Mouse (Mus musculus) heart, postnatal 36 days (tissue): ENCODE measurements around the gene Gm20924. TPM values are rescaled to one million over a fixed set of nuclear protein-coding genes. Genes with fewer than 3 reads are reported as not detected.
"Not testable (repeated sequence)": the region's sequence is repeated elsewhere in the genome, so short reads cannot be mapped to it uniquely, and the experiment has no call there.

ENCODE experiments used
- DNase-seq, 2 experiments: peaks; one replicate each; pipeline ENCODE4 v3.0.0; 2021 to 2022
- intact Hi-C: fragments of 180-260 bp; cut with DNase I; formaldehyde crosslinking; loops from one replicate; pipeline ENCODE4 v1.15.1; 2025
- total RNA-seq, 2 experiments: library from RNA; stranded (reverse); gene quantifications; 2 replicates each; pipeline ENCODE4 v1.2.3; 2021

The Gm20924 gene
- not detected for total RNA-seq

GRCm38 (mm10) chrY:65207427-65207826, at the start of gene Gm20924:
Gm20924 (minus strand) TSS chrY:65207527.
- DNase-seq, intact Hi-C loops: not testable (repeated sequence)

Other genes starting within 250 kb of the Gm20924 start
- not detected for gene Gm20736, start 170.2 kb upstream of the Gm20924 start, total RNA-seq